Mouse (Mus musculus): ENCODE measurements around the gene Crcp. TPM values are rescaled to one million over a fixed set of nuclear protein-coding genes. Genes with fewer than 3 reads are reported as not detected.

Gene Crcp
- polyA plus RNA-seq, 1 experiment from 2014 or later = 21.0 TPM

DNA sequence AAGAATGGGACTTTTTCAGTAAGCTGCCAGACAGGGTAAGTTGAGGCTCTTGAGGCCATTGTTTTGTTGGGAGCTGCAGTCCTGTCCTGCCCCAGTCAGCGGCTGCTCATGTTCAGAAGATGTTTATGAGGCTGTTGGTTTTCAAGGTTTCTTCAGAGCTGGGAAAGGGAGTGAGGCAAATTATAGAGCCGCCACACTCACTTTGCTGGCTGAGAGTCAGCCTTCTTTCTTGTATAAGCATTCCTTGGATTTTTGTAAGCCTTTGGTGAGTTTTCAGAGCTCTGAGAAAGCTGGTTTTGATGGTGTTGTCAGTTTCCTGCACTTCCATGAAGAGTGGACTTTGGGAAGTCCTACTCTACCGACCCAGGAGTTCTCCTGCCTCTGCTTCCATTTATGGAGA is 55.2 kb downstream of the Crcp start:
- 80% methylated on average over 3 of the region's 3 CpGs for WGBS (ENCODE audit: insufficient replicate concordance)
- ATAC-seq (replicated peaks; ENCODE audit: insufficient number of reproducible peaks, low FRiP score, low TSS enrichment) = no peak
- no peaks in the 10 kb centered on the region for H3K36me3 ChIP-seq (ENCODE audit: control insufficient read depth, insufficient read depth, low read length)

DNA sequence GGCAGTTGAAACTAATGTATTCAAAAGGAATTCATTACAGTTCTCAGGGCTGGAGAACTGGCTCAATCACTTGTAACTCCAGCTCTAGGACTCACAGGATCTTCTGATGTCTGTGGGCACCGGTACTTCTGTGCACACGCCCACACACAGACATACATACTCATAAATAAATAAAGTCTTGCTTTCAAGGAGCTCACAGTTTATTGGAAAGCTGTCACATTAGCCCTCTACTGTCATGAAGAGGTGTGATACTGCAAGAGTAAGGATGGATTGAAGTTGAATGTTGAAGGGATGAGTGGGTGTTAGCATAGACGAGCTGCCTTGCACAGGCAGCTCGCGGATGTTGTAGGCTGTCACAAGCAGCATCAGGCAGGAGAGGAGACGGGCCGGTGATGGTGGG is 58.9 kb downstream of the Crcp start:
- WGBS (ENCODE audit: insufficient replicate concordance) = 82% methylated on average over 7 of the region's 7 CpGs
- H3K36me3 ChIP-seq (ENCODE audit: control insufficient read depth, insufficient read depth, low read length) = no peaks in the 10 kb centered on the region
- H3K27ac ChIP-seq (ENCODE audit: low read depth, low read length) = no peak overlapping the region
- no peaks in the 10 kb centered on the region for H3K27me3 ChIP-seq (ENCODE audit: control insufficient read depth, insufficient read depth, low read length)
- ATAC-seq (replicated peaks; ENCODE audit: insufficient number of reproducible peaks, low FRiP score, low TSS enrichment) = no peak
- H3K9me3 ChIP-seq (replicated peaks; ENCODE audit: control insufficient read depth, low read length) = no peaks in the 10 kb centered on the region
- no peak overlapping the region for H3K4me3 ChIP-seq (ENCODE audit: low read depth, low read length)
- H3K9ac ChIP-seq (ENCODE audit: low read depth, low read length) = no peak overlapping the region
- H3K4me2 ChIP-seq = no peak overlapping the region
- no peaks in the 10 kb centered on the region for H3K4me1 ChIP-seq (ENCODE audit: control insufficient read depth, insufficient read depth, low read length)

More for the DNA sequence above, 55.2 kb downstream of the Crcp start:
- Histone ChIP-seq H3K27me3 (ENCODE audit: control insufficient read depth, insufficient read depth, low read length) (no peaks in the 10 kb centered on the region), H3K9me3 (replicated peaks; ENCODE audit: control insufficient read depth, low read length) (0 out of 2 replicates have a peak, but pooled peaks cover 3% of the 10 kb centered on the region), H3K9ac (ENCODE audit: low read depth, low read length) (no peak overlapping the region), H3K4me2 (no peak overlapping the region), H3K4me1 (ENCODE audit: control insufficient read depth, insufficient read depth, low read length) (no peaks in the 10 kb centered on the region), H3K27ac (ENCODE audit: low read depth, low read length) (no peak overlapping the region), H3K4me3 (ENCODE audit: low read depth, low read length) (no peak overlapping the region)

DNA sequence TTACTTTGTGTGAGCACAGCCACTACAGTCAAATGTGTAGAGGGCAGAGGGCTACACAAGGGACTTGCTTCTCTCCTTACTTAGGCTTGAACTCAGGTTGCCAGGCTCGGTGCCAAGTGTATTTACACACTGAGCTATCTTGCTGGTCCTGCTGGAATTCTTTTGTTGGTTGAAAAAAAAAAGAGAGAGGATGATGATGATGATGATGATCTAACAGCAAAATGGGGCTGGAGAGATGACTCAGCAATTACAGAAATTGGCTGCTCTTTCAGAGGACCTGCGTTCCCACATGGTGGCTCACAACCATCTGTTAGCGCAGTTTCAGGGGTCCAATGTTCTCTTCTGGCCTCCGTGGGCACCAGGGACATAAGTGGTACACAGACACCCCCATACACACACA is 59.5 kb downstream of the Crcp start:
- no peak for ATAC-seq (replicated peaks; ENCODE audit: insufficient number of reproducible peaks, low FRiP score, low TSS enrichment)
- H3K4me1 ChIP-seq (ENCODE audit: control insufficient read depth, insufficient read depth, low read length) = no peaks in the 10 kb centered on the region
- 86% methylated on average over 4 of the region's 4 CpGs for WGBS (ENCODE audit: insufficient replicate concordance)
- H3K27me3 ChIP-seq (ENCODE audit: control insufficient read depth, insufficient read depth, low read length) = no peaks in the 10 kb centered on the region
- H3K27ac ChIP-seq (ENCODE audit: low read depth, low read length) = no peak overlapping the region
- no peak overlapping the region for H3K9ac ChIP-seq (ENCODE audit: low read depth, low read length)
- H3K9me3 ChIP-seq (replicated peaks; ENCODE audit: control insufficient read depth, low read length) = no peaks in the 10 kb centered on the region
- H3K4me3 ChIP-seq (ENCODE audit: low read depth, low read length) = no peak overlapping the region
- no peaks in the 10 kb centered on the region for H3K36me3 ChIP-seq (ENCODE audit: control insufficient read depth, insufficient read depth, low read length)
- H3K4me2 ChIP-seq = no peak overlapping the region

DNA sequence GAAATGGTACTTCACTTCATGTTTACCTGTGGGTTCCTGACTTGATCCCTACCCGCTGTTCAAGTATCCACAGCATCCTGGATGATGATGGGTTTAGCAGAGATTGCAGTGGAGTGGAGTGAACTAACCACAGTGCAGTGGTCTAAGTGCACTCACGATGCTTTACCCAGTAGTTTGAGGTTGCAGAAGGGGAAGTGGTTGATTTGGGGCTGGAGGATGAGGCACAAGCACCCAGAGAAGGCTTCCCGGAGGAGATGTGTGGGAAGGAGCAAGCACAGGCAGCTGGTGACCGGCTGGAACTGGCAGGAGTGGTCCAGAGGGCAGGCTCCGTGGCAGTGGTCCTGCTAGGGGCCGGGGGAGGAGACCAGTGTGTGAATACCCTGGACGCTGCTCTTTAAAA is 60.1 kb downstream of the Crcp start:
- Histone ChIP-seq H3K9me3 (replicated peaks; ENCODE audit: control insufficient read depth, low read length) (no peaks in the 10 kb centered on the region), H3K4me2 (no peak overlapping the region), H3K27ac (ENCODE audit: low read depth, low read length) (no peak overlapping the region), H3K9ac (ENCODE audit: low read depth, low read length) (no peak overlapping the region), H3K4me3 (ENCODE audit: low read depth, low read length) (no peak overlapping the region), H3K4me1 (ENCODE audit: control insufficient read depth, insufficient read depth, low read length) (no peaks in the 10 kb centered on the region), H3K36me3 (ENCODE audit: control insufficient read depth, insufficient read depth, low read length) (no peaks in the 10 kb centered on the region), H3K27me3 (ENCODE audit: control insufficient read depth, insufficient read depth, low read length) (no peaks in the 10 kb centered on the region)
- WGBS (ENCODE audit: insufficient replicate concordance) = 73% methylated on average over 7 of the region's 7 CpGs
- ATAC-seq (replicated peaks; ENCODE audit: insufficient number of reproducible peaks, low FRiP score, low TSS enrichment) = no peak

DNA sequence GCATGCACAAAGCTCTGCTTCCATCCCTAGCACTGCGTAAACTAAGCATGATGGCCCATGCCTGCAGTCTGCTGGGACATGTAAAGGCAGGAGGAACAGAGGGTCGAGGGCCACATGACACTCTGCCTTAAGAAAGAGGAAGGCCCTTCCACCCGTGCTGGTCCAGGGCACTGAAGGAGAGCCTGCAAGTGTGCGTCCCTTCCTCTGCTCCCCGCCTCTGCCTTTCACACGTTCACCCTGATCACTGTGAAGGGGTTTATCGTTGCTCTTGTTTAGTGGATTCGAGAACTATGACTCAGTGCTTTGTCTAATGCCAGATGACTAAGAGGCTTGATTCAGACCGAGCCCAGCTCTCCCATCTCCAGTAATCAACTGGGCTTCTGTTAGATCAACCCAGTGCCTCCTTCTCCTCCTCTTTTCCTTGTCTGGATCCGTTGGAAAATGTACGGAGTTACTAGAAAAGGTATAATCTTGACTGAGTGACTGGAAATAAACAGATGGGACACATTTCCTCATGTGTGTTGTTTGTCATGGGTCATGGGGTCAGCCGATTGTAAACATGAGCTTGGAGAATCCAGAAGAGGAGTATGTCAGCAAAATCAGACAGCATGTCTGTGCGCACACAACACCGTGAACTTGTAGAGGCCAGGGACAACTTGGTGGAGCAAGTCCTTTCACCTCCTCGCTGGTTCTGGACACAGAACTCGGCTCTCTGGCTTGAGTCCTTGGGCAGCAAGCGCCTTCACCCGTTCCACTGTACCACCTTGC is 60.7 kb downstream of the Crcp start:
- no peaks in the 10 kb centered on the region for H3K36me3 ChIP-seq (ENCODE audit: control insufficient read depth, insufficient read depth, low read length)
- H3K27ac ChIP-seq (ENCODE audit: low read depth, low read length) = no peak overlapping the region
- H3K4me2 ChIP-seq = no peak overlapping the region
- no peak for ATAC-seq (replicated peaks; ENCODE audit: insufficient number of reproducible peaks, low FRiP score, low TSS enrichment)
- no peaks in the 10 kb centered on the region for H3K4me1 ChIP-seq (ENCODE audit: control insufficient read depth, insufficient read depth, low read length)
- WGBS (ENCODE audit: insufficient replicate concordance) = 78% methylated on average over 18 of the region's 18 CpGs
- H3K4me3 ChIP-seq (ENCODE audit: low read depth, low read length) = no peak overlapping the region
- no peak overlapping the region for H3K9ac ChIP-seq (ENCODE audit: low read depth, low read length)
- no peaks in the 10 kb centered on the region for H3K27me3 ChIP-seq (ENCODE audit: control insufficient read depth, insufficient read depth, low read length)
- no peaks in the 10 kb centered on the region for H3K9me3 ChIP-seq (replicated peaks; ENCODE audit: control insufficient read depth, low read length)

DNA sequence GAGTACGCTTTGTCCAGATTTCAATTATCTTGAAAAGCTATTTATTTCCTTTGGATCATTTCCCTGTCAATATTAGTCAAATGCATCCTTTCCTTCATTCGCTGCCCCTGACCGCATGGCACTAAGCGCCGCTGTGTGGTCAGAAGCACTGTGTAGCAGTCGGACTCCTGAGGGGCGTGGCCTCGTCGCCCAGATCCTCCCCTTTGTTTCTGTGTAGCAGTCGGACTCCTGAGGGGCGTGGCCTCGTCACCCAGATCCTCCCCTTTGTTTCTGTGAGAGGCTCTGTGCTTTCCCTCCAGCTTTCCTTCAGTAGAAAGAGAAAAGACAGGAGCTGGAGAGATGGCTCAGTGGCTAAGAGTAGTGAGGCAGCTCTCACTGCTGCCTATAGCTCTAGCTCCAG is 67.7 kb downstream of the Crcp start:
- peak; percentile 71; the same call in 1 of the 2 replicates for ATAC-seq (replicated peaks; ENCODE audit: insufficient number of reproducible peaks, low FRiP score, low TSS enrichment)
- 66% methylated on average over 12 of the region's 12 CpGs for WGBS (ENCODE audit: insufficient replicate concordance)
- no peaks in the 10 kb centered on the region; the same call in 1 of the 2 replicates for H3K9me3 ChIP-seq (replicated peaks; ENCODE audit: control insufficient read depth, low read length)
- no peak overlapping the region for H3K4me2 ChIP-seq
- H3K9ac ChIP-seq (ENCODE audit: low read depth, low read length) = no peak overlapping the region
- peaks cover 11% of the 10 kb centered on the region; the same call in 1 of the 2 replicates for H3K4me1 ChIP-seq (ENCODE audit: control insufficient read depth, insufficient read depth, low read length)
- no peaks in the 10 kb centered on the region for H3K27me3 ChIP-seq (ENCODE audit: control insufficient read depth, insufficient read depth, low read length)
- no peaks in the 10 kb centered on the region for H3K36me3 ChIP-seq (ENCODE audit: control insufficient read depth, insufficient read depth, low read length)
- no peak overlapping the region for H3K27ac ChIP-seq (ENCODE audit: low read depth, low read length)
- H3K4me3 ChIP-seq (ENCODE audit: low read depth, low read length) = no peak overlapping the region

DNA sequence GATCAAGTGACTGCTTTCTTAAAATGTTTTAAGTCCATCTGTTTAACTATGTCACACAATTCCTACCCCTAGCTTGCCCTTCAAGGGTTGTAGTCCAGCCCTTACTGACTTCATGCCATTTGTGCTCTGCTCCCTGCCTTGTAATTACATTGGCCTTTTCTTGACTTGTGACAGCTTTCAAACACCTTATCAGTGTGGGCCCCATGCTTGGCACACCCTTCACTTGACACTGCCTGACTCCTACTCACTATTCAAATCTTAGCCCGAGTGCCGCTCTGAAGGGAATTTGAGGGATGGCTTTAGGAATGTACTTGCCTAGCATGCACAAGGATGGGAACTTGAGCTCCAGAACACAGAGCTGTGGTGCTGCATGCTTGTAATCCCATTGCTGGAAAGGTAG is 68.7 kb downstream of the Crcp start:
- H3K4me1 ChIP-seq (ENCODE audit: control insufficient read depth, insufficient read depth, low read length) = peaks cover 11% of the 10 kb centered on the region; the same call in 1 of the 2 replicates
- H3K36me3 ChIP-seq (ENCODE audit: control insufficient read depth, insufficient read depth, low read length) = no peaks in the 10 kb centered on the region
- ATAC-seq (replicated peaks; ENCODE audit: insufficient number of reproducible peaks, low FRiP score, low TSS enrichment) = no peak; the same call in 1 of the 2 replicates
- no peaks in the 10 kb centered on the region; the same call in 1 of the 2 replicates for H3K9me3 ChIP-seq (replicated peaks; ENCODE audit: control insufficient read depth, low read length)
- no peaks in the 10 kb centered on the region for H3K27me3 ChIP-seq (ENCODE audit: control insufficient read depth, insufficient read depth, low read length)
- no peak overlapping the region for H3K9ac ChIP-seq (ENCODE audit: low read depth, low read length)
- H3K4me3 ChIP-seq (ENCODE audit: low read depth, low read length) = no peak overlapping the region
- no peak overlapping the region for H3K4me2 ChIP-seq
- 24% methylated on average over 2 of the region's 2 CpGs for WGBS (ENCODE audit: insufficient replicate concordance)
- H3K27ac ChIP-seq (ENCODE audit: low read depth, low read length) = no peak overlapping the region

DNA sequence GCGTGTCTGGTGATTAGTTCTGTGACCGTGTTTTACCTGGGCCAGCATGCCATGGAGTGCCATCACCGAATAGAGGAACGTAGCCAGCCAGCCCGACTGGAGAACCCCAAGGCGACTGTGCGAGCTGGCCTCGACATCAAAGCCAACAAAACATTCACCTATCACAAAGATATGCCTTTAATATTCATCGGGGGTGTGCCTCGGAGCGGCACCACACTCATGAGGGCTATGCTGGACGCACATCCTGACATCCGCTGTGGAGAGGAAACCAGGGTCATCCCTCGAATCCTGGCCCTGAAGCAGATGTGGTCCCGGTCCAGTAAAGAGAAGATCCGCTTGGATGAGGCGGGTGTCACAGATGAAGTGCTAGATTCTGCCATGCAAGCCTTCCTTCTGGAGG is 72.6 kb downstream of the Crcp start:
- 92% methylated on average over 17 of the region's 17 CpGs for WGBS (ENCODE audit: insufficient replicate concordance)
- no peak overlapping the region for H3K4me3 ChIP-seq (ENCODE audit: low read depth, low read length)
- H3K27me3 ChIP-seq (ENCODE audit: control insufficient read depth, insufficient read depth, low read length) = no peaks in the 10 kb centered on the region
- no peak overlapping the region for H3K9ac ChIP-seq (ENCODE audit: low read depth, low read length)
- H3K27ac ChIP-seq (ENCODE audit: low read depth, low read length) = no peak overlapping the region
- no peak for ATAC-seq (replicated peaks; ENCODE audit: insufficient number of reproducible peaks, low FRiP score, low TSS enrichment)
- no peak overlapping the region for H3K4me2 ChIP-seq
- no peaks in the 10 kb centered on the region; the same call in 1 of the 2 replicates for H3K9me3 ChIP-seq (replicated peaks; ENCODE audit: control insufficient read depth, low read length)
- peaks cover 11% of the 10 kb centered on the region; the same call in 1 of the 2 replicates for H3K4me1 ChIP-seq (ENCODE audit: control insufficient read depth, insufficient read depth, low read length)
- no peaks in the 10 kb centered on the region for H3K36me3 ChIP-seq (ENCODE audit: control insufficient read depth, insufficient read depth, low read length)

DNA sequence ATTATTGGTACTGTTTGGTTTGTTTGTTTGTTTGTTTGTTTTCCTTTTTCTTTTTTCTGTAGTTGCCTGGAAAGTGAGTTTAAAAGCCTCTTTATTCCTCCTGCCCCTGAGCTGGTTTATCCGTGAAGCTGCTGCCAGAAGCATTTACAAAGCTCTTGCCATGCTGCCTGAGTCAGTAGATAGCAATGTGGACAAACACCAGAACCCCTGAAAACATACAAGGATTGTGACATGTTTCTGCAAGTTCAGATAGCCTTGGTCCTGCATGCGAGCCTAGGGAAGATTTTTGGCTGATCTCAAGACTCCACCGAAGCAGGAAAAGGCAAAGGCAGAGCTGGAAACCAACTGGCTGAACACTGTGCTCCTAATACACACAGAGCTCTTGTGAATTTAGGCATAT is 80.3 kb downstream of the Crcp start:
- no peak for ATAC-seq (replicated peaks; ENCODE audit: insufficient number of reproducible peaks, low FRiP score, low TSS enrichment)
- no peaks in the 10 kb centered on the region; the same call in 1 of the 2 replicates for H3K36me3 ChIP-seq (ENCODE audit: control insufficient read depth, insufficient read depth, low read length)
- H3K27ac ChIP-seq (ENCODE audit: low read depth, low read length) = no peak overlapping the region
- H3K9ac ChIP-seq (ENCODE audit: low read depth, low read length) = no peak overlapping the region
- H3K4me1 ChIP-seq (ENCODE audit: control insufficient read depth, insufficient read depth, low read length) = no peaks in the 10 kb centered on the region
- no peak overlapping the region for H3K4me3 ChIP-seq (ENCODE audit: low read depth, low read length)
- no peaks in the 10 kb centered on the region for H3K27me3 ChIP-seq (ENCODE audit: control insufficient read depth, insufficient read depth, low read length)
- no peak overlapping the region for H3K4me2 ChIP-seq
- no peaks in the 10 kb centered on the region for H3K9me3 ChIP-seq (replicated peaks; ENCODE audit: control insufficient read depth, low read length)
- WGBS (ENCODE audit: insufficient replicate concordance) = 55% methylated on average over 3 of the region's 3 CpGs
